Mouse (Mus musculus) spleen, postnatal 4 days (tissue): ENCODE measurements at regions not wholly inside any gene's neighbourhood (a gene's known extent, or its start where the extent isn't known, plus 50 kb on each side); places are given as distances from the start of the nearest gene placed in this dataset.
"Not testable (repeated sequence)": the region's sequence is repeated elsewhere in the genome, so short reads cannot be mapped to it uniquely, and the experiment has no call there.

Experiments
- DNase-seq, 2 experiments: peaks; one replicate each; pipeline ENCODE4 v3.0.0; 2022; ENCODE audit warnings: low spot score in 2 of 2

GRCm38 (mm10) chr5:100309807-100310165, 106.2 kb downstream of the Sec31a start:
- DNase-seq = no peak

GRCm38 (mm10) chr5:100309071-100309806, 106.8 kb downstream of the Sec31a start:
- no peak for DNase-seq

- DNase-seq = no peak
These were observed 111.6 kb downstream of the Sec31a start for GRCm38 (mm10) chr5:100304403-100304802.

- DNase-seq = no peak
These were observed 113.8 kb downstream of the Sec31a start for GRCm38 (mm10) chr5:100302068-100302775.

DNA sequence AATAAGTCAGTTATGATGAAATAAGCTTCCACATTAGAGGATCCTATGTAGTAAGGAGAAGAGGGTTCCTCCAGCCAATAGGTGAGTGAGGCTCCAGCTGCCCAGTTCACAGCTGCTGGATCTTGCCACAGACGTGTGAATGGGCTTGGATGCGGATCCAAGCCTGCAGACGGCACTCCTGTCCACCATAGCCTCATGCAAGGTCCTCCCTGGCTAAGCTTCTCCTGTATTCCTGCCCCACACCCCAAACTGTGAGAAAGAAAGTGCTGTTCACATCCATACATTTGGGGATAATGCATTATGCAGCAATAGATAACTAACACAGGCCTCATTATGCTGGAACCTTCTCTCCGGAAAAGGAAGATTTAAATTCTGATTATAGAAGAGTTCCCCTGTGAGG, 116.9 kb downstream of the Sec31a start:
- no peak for DNase-seq

DNA sequence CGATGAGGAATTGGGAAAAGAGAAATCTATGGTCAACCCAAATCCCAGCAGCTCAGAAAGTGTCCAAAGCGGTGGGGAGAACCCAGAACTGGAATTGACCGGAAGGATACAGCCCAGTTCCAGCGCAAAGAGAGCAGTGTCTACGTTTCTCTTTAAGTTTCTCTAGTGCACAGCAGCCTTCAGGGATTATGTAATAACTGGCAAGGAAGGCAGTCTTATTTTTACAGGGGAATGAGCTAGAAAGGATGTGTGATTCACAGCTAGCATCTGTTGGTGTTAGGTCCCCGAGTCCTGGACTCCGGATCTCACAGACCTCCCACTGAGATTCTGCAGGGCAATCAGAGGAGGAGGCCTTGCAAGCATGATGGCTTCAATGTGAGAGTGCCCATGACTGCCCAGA, 121.8 kb downstream of the Sec31a start:
- no peak for DNase-seq

DNA sequence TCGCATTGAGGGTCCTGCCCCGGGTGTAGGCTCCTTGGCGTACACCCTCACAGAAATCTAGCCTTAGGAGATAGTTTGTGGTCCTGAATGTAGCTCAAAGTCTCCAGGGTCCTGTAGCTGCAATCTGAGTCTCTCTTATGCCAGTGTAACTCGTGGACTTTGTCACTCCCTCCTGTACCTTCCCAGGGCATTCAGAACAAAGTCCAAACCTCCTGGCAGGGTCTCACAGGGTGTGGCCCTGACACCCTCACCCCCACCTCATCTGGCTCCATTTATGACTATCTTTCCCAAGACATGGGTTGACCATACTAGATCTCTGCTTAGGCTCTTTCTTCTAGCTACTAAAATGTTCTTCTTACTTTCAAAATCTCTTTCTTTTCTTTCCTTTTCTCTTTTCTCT, 120.6 kb upstream of the Tmem150c start:
- DNase-seq = no peak

GRCm38 (mm10) chr5:100279474-100279873, 119.9 kb upstream of the Tmem150c start:
- no peak for DNase-seq

- no peak for DNase-seq
These were observed 115.1 kb upstream of the Tmem150c start for GRCm38 (mm10) chr5:100274674-100275073.

GRCm38 (mm10) chr5:100271975-100272374, 112.4 kb upstream of the Tmem150c start:
- not testable (repeated sequence) for DNase-seq

- DNase-seq = no peak
These were observed 111.5 kb upstream of the Tmem150c start for GRCm38 (mm10) chr5:100270841-100271686.

GRCm38 (mm10) chr5:100268111-100268878, 108.7 kb upstream of the Tmem150c start:
- DNase-seq = no peak

- no peak for DNase-seq
These were observed 107.3 kb upstream of the Tmem150c start for GRCm38 (mm10) chr5:100266671-100267510.

DNA sequence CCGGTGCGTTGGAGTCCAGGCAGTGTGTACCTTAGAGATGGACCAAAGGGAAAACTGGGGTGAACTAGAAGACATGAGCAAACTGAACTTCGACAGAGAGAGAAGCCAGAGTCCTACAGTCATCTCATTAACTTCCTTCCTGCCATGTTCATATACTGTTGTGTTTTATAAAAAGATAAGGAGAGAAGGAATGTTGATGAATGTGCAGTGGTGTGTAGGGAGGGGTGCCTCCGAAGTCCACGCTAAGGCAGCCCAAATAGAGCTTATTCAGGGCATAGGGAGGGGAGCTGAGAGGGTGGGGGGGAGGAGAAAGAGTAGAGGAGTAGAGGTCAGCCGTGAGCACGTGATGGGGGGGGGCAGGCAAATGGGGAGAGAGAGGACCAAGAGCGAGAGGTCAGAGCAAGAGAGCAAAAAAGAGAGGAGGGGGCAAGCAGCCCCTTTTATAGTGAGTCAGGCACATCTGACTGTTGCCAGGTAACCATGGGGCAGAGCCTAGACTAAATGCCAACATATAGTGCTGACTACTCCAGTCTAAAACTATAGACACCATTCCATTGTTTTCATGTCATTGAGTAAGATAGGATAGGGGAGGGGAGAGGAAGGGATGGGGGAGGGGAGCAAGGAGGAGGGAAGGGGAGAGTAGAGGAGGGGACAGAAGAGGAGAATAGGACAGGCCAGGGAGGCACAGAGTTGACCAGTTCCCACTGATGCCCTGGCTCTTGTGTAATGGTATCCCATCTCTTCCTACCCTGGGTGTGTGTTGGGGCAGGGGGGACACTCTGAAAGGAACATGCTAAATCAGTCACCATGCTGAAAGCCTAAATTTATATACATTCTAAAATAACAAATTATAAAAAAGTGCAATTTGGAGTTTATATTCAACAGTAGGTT, 100.4 kb upstream of the Tmem150c start:
- no peak for DNase-seq

DNA sequence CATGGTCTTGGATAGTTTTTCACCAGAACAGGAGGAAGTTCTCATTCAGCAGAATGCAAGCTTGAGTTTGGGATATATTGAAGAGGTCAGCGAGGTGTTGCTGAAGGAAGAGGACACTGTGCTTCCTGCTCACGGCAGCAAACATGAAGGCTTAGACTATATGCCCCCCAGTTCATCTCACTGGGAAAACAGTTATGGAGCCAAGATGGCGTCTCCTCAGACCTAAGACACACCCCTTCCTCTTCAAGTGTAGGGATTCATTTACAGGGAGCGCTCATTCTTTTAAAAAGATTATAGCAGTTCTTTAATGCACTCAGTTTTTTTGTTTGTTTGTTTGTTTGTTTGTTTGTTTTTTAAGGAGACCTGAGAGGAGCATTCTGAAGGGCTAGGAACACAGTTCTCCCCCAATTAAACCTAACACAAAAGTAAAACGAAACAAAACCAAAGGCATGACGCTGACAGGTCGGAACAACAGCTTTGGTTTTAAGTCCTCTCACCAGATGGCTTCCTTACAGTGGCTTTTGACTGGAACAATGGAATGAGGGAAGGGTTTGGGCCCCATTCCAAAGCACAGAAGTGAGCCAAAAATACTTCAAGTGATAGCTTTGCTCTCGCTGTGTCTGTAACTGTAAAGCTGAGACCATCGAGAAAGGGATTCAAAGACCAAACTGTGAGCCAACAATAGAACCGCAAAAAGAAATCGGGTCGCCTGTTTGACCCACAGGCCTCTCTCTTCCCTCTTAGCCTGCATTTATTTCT, 99.5 kb upstream of the Tmem150c start:
- no peak for DNase-seq

- DNase-seq = no peak
These were observed 95.7 kb upstream of the Tmem150c start for GRCm38 (mm10) chr5:100255276-100255675.

DNA sequence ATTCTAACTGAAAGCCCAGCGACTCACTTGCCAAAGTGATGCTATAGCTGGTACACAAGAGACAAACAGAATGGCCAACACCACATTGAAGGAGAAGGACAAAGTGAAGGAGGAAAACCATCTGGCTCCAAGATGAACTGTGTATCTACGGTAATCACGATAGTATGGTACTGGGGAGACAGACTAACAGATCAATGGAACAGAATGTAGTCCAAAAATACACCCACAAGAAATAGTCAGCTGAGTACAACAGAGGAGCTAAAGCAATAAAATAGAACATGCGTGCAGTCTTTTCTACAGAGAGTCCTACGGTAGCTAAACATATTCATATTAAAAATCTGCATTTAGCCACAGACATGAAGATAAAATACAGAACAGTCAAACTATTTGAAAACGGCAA, 92.4 kb upstream of the Tmem150c start:
- no peak for DNase-seq

- no peak for DNase-seq
These were observed 90.1 kb upstream of the Tmem150c start for GRCm38 (mm10) chr5:100249757-100250156.

DNA sequence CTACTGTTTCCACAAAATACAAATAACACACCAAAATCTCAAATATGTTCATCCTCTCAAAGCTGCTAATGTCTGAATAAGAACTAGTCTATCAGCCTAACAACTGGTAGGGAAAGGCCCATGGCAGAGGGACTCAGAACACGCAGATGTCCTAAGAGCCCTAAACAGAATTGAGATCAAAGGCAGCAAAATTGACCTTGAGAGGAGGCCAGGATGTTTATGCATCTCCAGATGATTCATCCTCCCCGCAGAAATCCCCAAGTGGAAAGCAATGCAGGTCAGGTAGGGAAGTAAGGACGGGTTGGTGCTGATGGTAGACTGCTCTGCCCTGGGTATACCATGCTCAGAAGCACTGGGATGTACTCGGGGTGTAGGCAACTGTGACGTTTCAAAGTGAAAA, 89.0 kb upstream of the Tmem150c start:
- DNase-seq = no peak
